Mouse (Mus musculus): ENCODE results near the gene Cckbr. TPM values are rescaled to one million over a fixed set of nuclear protein-coding genes. Genes with fewer than 3 reads are reported as not detected.
"Not testable (repeated sequence)": the region's sequence is repeated elsewhere in the genome, so short reads cannot be mapped to it uniquely, and the experiment has no call there.

Gene Cckbr
- polyA plus RNA-seq, 1 experiment from 2014 or later = not detected

GRCm38 (mm10) chr7:105404268-105404667, 21.3 kb upstream of the Cckbr start, which contains the start of gene Cnga4:
Gene Cnga4 (plus strand): TSS chr7:105404568.
- no peak for DNase-seq (ENCODE audit: low read depth, low spot score)
- no peak for ATAC-seq
- in situ Hi-C loops (cut with MboI; ENCODE audit: low pct_unique_long_range_greater_than_20kb) = no loop called here
- H3K27me3 ChIP-seq = no peaks in the 10 kb centered on the region
- no peak for TF ChIP-seq CTCF (IDR thresholded peaks at IDR 0.05)
- POLR2A ChIA-PET = no interaction called here
- CTCF ChIA-PET = no interaction called here

- in situ Hi-C loops (cut with MboI; ENCODE audit: low pct_unique_long_range_greater_than_20kb) = loop anchor here (5.0 kb wide), 1 partner anchor 111 kb away; no protein-coding TSS in a partner anchor
- DNase-seq (ENCODE audit: low read depth, low spot score) = no peak
- no peak for ATAC-seq
- POLR2A ChIA-PET = no interaction called here
- no peak for TF ChIP-seq CTCF (IDR thresholded peaks at IDR 0.05)
- H3K27me3 ChIP-seq = no peaks in the 10 kb centered on the region
- CTCF ChIA-PET = interaction anchor here (1.2 to 1.3 kb wide), 2 partner anchors 110 to 119 kb away, joined by 3 read pairs; no protein-coding TSS in a partner anchor
Measured at GRCm38 (mm10) chr7:105406322-105406721, 19.2 kb upstream of the Cckbr start.

- H3K27me3 ChIP-seq; in situ Hi-C loops (cut with MboI; ENCODE audit: low pct_unique_long_range_greater_than_20kb); POLR2A ChIA-PET: not testable (repeated sequence)
- peak; percentile 67 for ATAC-seq
- CTCF ChIA-PET = interaction anchor here (0.6 to 2.5 kb wide), 18 partner anchors 9 to 240 kb away, joined by 3 to 19 read pairs (median 4); partner anchors contain the start of gene Fam160a2
- TF ChIP-seq CTCF (IDR thresholded peaks at IDR 0.05) = peak; percentile 90
- DNase-seq (ENCODE audit: low read depth, low spot score) = peak; percentile 7
Measured at GRCm38 (mm10) chr7:105411874-105412632, 13.5 kb upstream of the Cckbr start.

GRCm38 (mm10) chr7:105414385-105414784, 11.1 kb upstream of the Cckbr start:
- CTCF ChIA-PET = no interaction called here
- H3K27me3 ChIP-seq = no peaks in the 10 kb centered on the region
- POLR2A ChIA-PET = no interaction called here
- no peak for ATAC-seq
- in situ Hi-C loops (cut with MboI; ENCODE audit: low pct_unique_long_range_greater_than_20kb) = no loop called here
- DNase-seq (ENCODE audit: low read depth, low spot score) = no peak
- TF ChIP-seq CTCF (IDR thresholded peaks at IDR 0.05) = no peak

- no peaks in the 10 kb centered on the region for H3K27me3 ChIP-seq
- POLR2A ChIA-PET = no interaction called here
- CTCF ChIA-PET = interaction anchor here (0.8 kb wide), 1 partner anchor 99 kb away, joined by 3 read pairs; no protein-coding TSS in a partner anchor
- no peak for DNase-seq (ENCODE audit: low read depth, low spot score)
- no peak for TF ChIP-seq CTCF (IDR thresholded peaks at IDR 0.05)
- no peak for ATAC-seq
- in situ Hi-C loops (cut with MboI; ENCODE audit: low pct_unique_long_range_greater_than_20kb) = no loop called here
Measured at GRCm38 (mm10) chr7:105416529-105416928, 9.0 kb upstream of the Cckbr start.

- DNase-seq (ENCODE audit: low read depth, low spot score) (no peak), ATAC-seq (no peak)
- in situ Hi-C loops (cut with MboI; ENCODE audit: low pct_unique_long_range_greater_than_20kb) = no loop called here
- ChIA-PET POLR2A (no interaction called here), CTCF (no interaction called here)
- TF ChIP-seq CTCF (IDR thresholded peaks at IDR 0.05) = no peak
- no peaks in the 10 kb centered on the region for H3K27me3 ChIP-seq
Measured at GRCm38 (mm10) chr7:105418106-105418505, 7.4 kb upstream of the Cckbr start.

GRCm38 (mm10) chr7:105420903-105421302, 4.6 kb upstream of the Cckbr start:
- H3K27me3 ChIP-seq = peaks cover 2% of the 10 kb centered on the region
- ATAC-seq (peak; percentile 44), DNase-seq (ENCODE audit: low read depth, low spot score) (no peak)
- in situ Hi-C loops (cut with MboI; ENCODE audit: low pct_unique_long_range_greater_than_20kb) = loop anchor here (5.0 kb wide), 1 partner anchor 51 kb away; no protein-coding TSS in a partner anchor
- ChIA-PET CTCF (interaction anchor here (1.2 to 1.8 kb wide), 4 partner anchors 9 to 57 kb away, joined by 3 to 12 read pairs (median 4); no protein-coding TSS in a partner anchor), POLR2A (no interaction called here)
- no peak for TF ChIP-seq CTCF (IDR thresholded peaks at IDR 0.05)

GRCm38 (mm10) chr7:105424368-105424767, 1.2 kb upstream of the Cckbr start:
- in situ Hi-C loops (cut with MboI; ENCODE audit: low pct_unique_long_range_greater_than_20kb) = loop anchor here (5.0 kb wide), 1 partner anchor 48 kb away; no protein-coding TSS in a partner anchor
- ChIA-PET CTCF (interaction anchor here (1.3 kb wide), 1 partner anchor 13 kb away, joined by 4 read pairs; no protein-coding TSS in a partner anchor), POLR2A (no interaction called here)
- no peak for DNase-seq (ENCODE audit: low read depth, low spot score)
- no peak for TF ChIP-seq CTCF (IDR thresholded peaks at IDR 0.05)
- ATAC-seq = no peak
- peaks cover 8% of the 10 kb centered on the region for H3K27me3 ChIP-seq

GRCm38 (mm10) chr7:105426051-105426450, 520 bp downstream of the Cckbr start:
- peaks cover 8% of the 10 kb centered on the region for H3K27me3 ChIP-seq
- CTCF ChIA-PET = interaction anchor here (1.1 to 1.7 kb wide), 3 partner anchors 14 to 52 kb away, joined by 3 to 5 read pairs (median 4); no protein-coding TSS in a partner anchor
- no peak for DNase-seq (ENCODE audit: low read depth, low spot score)
- in situ Hi-C loops (cut with MboI; ENCODE audit: low pct_unique_long_range_greater_than_20kb) = no loop called here
- no peak for TF ChIP-seq CTCF (IDR thresholded peaks at IDR 0.05)
- no peak for ATAC-seq
- POLR2A ChIA-PET = no interaction called here

- CTCF ChIA-PET = no interaction called here
- DNase-seq (ENCODE audit: low read depth, low spot score) (no peak), ATAC-seq (no peak)
- in situ Hi-C loops (cut with MboI; ENCODE audit: low pct_unique_long_range_greater_than_20kb) = no loop called here
- POLR2A ChIA-PET = no interaction called here
- no peaks in the 10 kb centered on the region for H3K27me3 ChIP-seq
- TF ChIP-seq CTCF (IDR thresholded peaks at IDR 0.05) = no peak
Measured at GRCm38 (mm10) chr7:105432058-105432457, 6.5 kb downstream of the Cckbr start.

- POLR2A ChIA-PET = no interaction called here
- in situ Hi-C loops (cut with MboI; ENCODE audit: low pct_unique_long_range_greater_than_20kb) = no loop called here
- H3K27me3 ChIP-seq = no peaks in the 10 kb centered on the region
- no peak for DNase-seq (ENCODE audit: low read depth, low spot score)
- ATAC-seq = no peak
- CTCF ChIA-PET = no interaction called here
- no peak for TF ChIP-seq CTCF (IDR thresholded peaks at IDR 0.05)
Measured at GRCm38 (mm10) chr7:105433859-105434258, 8.3 kb downstream of the Cckbr start.
